Mouse (Mus musculus): ENCODE data around the gene Coro6. TPM values are rescaled to one million over a fixed set of nuclear protein-coding genes. Genes with fewer than 3 reads are reported as not detected.

The Coro6 gene
- total RNA-seq, 4 experiments from 2014 or later: 221 to 251 (median 232) TPM

GRCm38 (mm10) chr11:77464684-77465083, 2.5 kb downstream of the Coro6 start:
- DNase-seq (ENCODE audit: low spot score): no peak

GRCm38 (mm10) chr11:77465111-77465510, 2.9 kb downstream of the Coro6 start:
- no peak for DNase-seq (ENCODE audit: low spot score)

- no peak for DNase-seq (ENCODE audit: low spot score)
Observed at GRCm38 (mm10) chr11:77466544-77466943, 4.3 kb downstream of the Coro6 start.

- no peak for DNase-seq (ENCODE audit: low spot score)
Observed at GRCm38 (mm10) chr11:77467157-77467556, 4.9 kb downstream of the Coro6 start.

- DNase-seq (ENCODE audit: low spot score): no peak
Observed at GRCm38 (mm10) chr11:77467784-77468183, 5.6 kb downstream of the Coro6 start.

- no peak for DNase-seq (ENCODE audit: low spot score)
Observed at GRCm38 (mm10) chr11:77468397-77468796, 6.2 kb downstream of the Coro6 start.

- DNase-seq (ENCODE audit: low spot score): no peak
Observed at GRCm38 (mm10) chr11:77471407-77471806, 9.2 kb downstream of the Coro6 start.

- DNase-seq (ENCODE audit: low spot score): no peak
Observed at GRCm38 (mm10) chr11:77472775-77473174, 10.6 kb downstream of the Coro6 start.

- no peak for DNase-seq (ENCODE audit: low spot score)
Observed at GRCm38 (mm10) chr11:77476216-77476615, 14.0 kb downstream of the Coro6 start.

GRCm38 (mm10) chr11:77476895-77477294, 14.7 kb downstream of the Coro6 start:
- DNase-seq (ENCODE audit: low spot score): no peak

GRCm38 (mm10) chr11:77483043-77483442, 20.8 kb downstream of the Coro6 start:
- no peak for DNase-seq (ENCODE audit: low spot score)

- DNase-seq (ENCODE audit: low spot score): no peak
Observed at GRCm38 (mm10) chr11:77483510-77484255, 21.5 kb downstream of the Coro6 start.

GRCm38 (mm10) chr11:77485229-77485628, 23.0 kb downstream of the Coro6 start:
- no peak for DNase-seq (ENCODE audit: low spot score)

GRCm38 (mm10) chr11:77486798-77487197, 24.6 kb downstream of the Coro6 start:
- no peak for DNase-seq (ENCODE audit: low spot score)

GRCm38 (mm10) chr11:77488771-77489581, 26.8 kb downstream of the Coro6 start:
- DNase-seq (ENCODE audit: low spot score): no peak

- no peak for DNase-seq (ENCODE audit: low spot score)
Observed at GRCm38 (mm10) chr11:77489591-77490235, 27.5 kb downstream of the Coro6 start, which contains the start of gene Ankrd13b. TSS of gene Ankrd13b (minus strand) at chr11:77489678.

GRCm38 (mm10) chr11:77490451-77490850, 28.2 kb downstream of the Coro6 start:
- DNase-seq (ENCODE audit: low spot score): no peak

- peak; percentile 89 for DNase-seq (ENCODE audit: low spot score)
Observed at GRCm38 (mm10) chr11:77491123-77491501, 28.9 kb downstream of the Coro6 start.

GRCm38 (mm10) chr11:77491502-77492291, 29.5 kb downstream of the Coro6 start:
- peak; percentile 74 for DNase-seq (ENCODE audit: low spot score)

GRCm38 (mm10) chr11:77492311-77492871, 30.2 kb downstream of the Coro6 start:
- DNase-seq (ENCODE audit: low spot score): no peak

- DNase-seq (ENCODE audit: low spot score): peak; percentile 91
Observed at GRCm38 (mm10) chr11:77492911-77493332, 30.7 kb downstream of the Coro6 start.

Measured in heart, adult 8-10 months (tissue).